Mouse (Mus musculus) neural tube, embryonic 14.5 days (tissue): Measurements from ENCODE around the gene 2410004P03Rik. TPM values are rescaled to one million over a fixed set of nuclear protein-coding genes. Genes with fewer than 3 reads are reported as not detected.

Experiments used
- ATAC-seq: fragments of 200-750 bp; cut with Nextera tagmentation; 2 replicates; pipeline ENCODE4 v1.8.0; 2017; ENCODE audit warnings: low read depth, mild to moderate bottlenecking, moderate TSS enrichment, moderate library complexity
- H3K27ac ChIP-seq: fragments of 300-500 bp; sonication (generic); 2 replicates; pipeline ENCODE4 v1.5.1; 2014; ENCODE audit warnings: low read depth, mild to moderate bottlenecking, control low read depth, low read length, moderate library complexity, mixed read lengths
- H3K27me3 ChIP-seq: fragments of 300-500 bp; sonication (generic); 2 replicates; pipeline ENCODE4 v1.6.1; 2014; ENCODE audit warnings: low read length; ENCODE audit not compliant: control insufficient read depth, insufficient read depth
- H3K36me3 ChIP-seq: fragments of 300-500 bp; sonication (generic); 2 replicates; pipeline ENCODE4 v1.6.1; 2014; ENCODE audit warnings: low read length, mixed read lengths; ENCODE audit not compliant: control insufficient read depth, insufficient read depth
- H3K4me1 ChIP-seq: fragments of 300-500 bp; sonication (generic); 2 replicates; pipeline ENCODE4 v1.6.1; 2014; ENCODE audit warnings: low read length; ENCODE audit not compliant: control insufficient read depth, insufficient read depth
- H3K4me2 ChIP-seq: fragments of 300-500 bp; sonication (generic); 2 replicates; pipeline ENCODE4 v1.6.1; 2014; ENCODE audit warnings: mild to moderate bottlenecking, low read depth, low read length, control low read depth
- H3K4me3 ChIP-seq: fragments of 300-500 bp; sonication (generic); 2 replicates; pipeline ENCODE4 v1.5.1; 2014; ENCODE audit warnings: low read depth, low read length, control low read depth, mixed read lengths
- H3K9ac ChIP-seq: fragments of 300-500 bp; sonication (generic); replicated peaks from 2 replicates; pipeline ENCODE4 v1.6.1; 2014; ENCODE audit warnings: low read depth, mild to moderate bottlenecking, control low read depth, low read length, mixed read lengths
- H3K9me3 ChIP-seq: fragments of 300-500 bp; sonication (generic); 2 replicates; pipeline ENCODE4 v1.6.1; 2016; ENCODE audit warnings: low read length; ENCODE audit not compliant: control insufficient read depth
- WGBS: fragments of 180-500 bp; shearing (Covaris S2); extraction: QIAGEN DNeasy Blood & Tissue Kit; methylation state at CpG from one replicate; pipeline ENCODE4 v1.1.7; 2014; 5-methylcytosine and 5-hydroxymethylcytosine counted together
- polyA plus RNA-seq: library from polyadenylated mRNA; unstranded; fragments of >200 nt; fragmentation: Nextera tagmentation; extraction: Ambion mirVana; gene quantifications from 2 replicates; pipeline ENCODE4 v1.2.1, GENCODE M21; 2014

The 2410004P03Rik gene
- polyA plus RNA-seq, 1 experiment from 2014 or later, result 4.6 TPM

GRCm38 (mm10) chr12:16985778-16986177 is 25.7 kb downstream of the 2410004P03Rik start:
- Histone ChIP-seq H3K9ac (no peak overlapping the region), H3K4me2 (no peak overlapping the region), H3K9me3 (no peaks in the 10 kb centered on the region), H3K36me3 (peaks cover 7% of the 10 kb centered on the region; the same call in 1 of the 2 replicates), H3K4me1 (no peaks in the 10 kb centered on the region), H3K27me3 (no peaks in the 10 kb centered on the region), H3K4me3 (no peak overlapping the region), H3K27ac (no peak overlapping the region)
- no peak for ATAC-seq
- 95% methylated on average over 1 of the region's 1 CpGs for WGBS

- H3K4me3 ChIP-seq, result no peak overlapping the region
- H3K4me1 ChIP-seq, result no peaks in the 10 kb centered on the region
- no peak overlapping the region for H3K4me2 ChIP-seq
- H3K9me3 ChIP-seq, result no peaks in the 10 kb centered on the region
- H3K36me3 ChIP-seq, result peaks cover 53% of the 10 kb centered on the region
- H3K27me3 ChIP-seq, result no peaks in the 10 kb centered on the region
- no peak overlapping the region for H3K9ac ChIP-seq
- no peak overlapping the region for H3K27ac ChIP-seq
- ATAC-seq, result no peak
Observed at GRCm38 (mm10) chr12:16977120-16977519, 34.4 kb downstream of the 2410004P03Rik start.

GRCm38 (mm10) chr12:16966811-16967210 is 44.7 kb downstream of the 2410004P03Rik start:
- H3K36me3 ChIP-seq, result peaks cover 24% of the 10 kb centered on the region
- no peak for ATAC-seq
- H3K9me3 ChIP-seq, result no peaks in the 10 kb centered on the region
- H3K9ac ChIP-seq, result no peak overlapping the region
- H3K4me3 ChIP-seq, result no peak overlapping the region
- H3K4me2 ChIP-seq, result no peak overlapping the region
- no peak overlapping the region for H3K27ac ChIP-seq
- H3K27me3 ChIP-seq, result no peaks in the 10 kb centered on the region
- WGBS, result 97% methylated on average over 2 of the region's 2 CpGs
- no peaks in the 10 kb centered on the region for H3K4me1 ChIP-seq

GRCm38 (mm10) chr12:16963354-16963753 is 48.2 kb downstream of the 2410004P03Rik start:
- no peak overlapping the region for H3K27ac ChIP-seq
- H3K36me3 ChIP-seq, result peaks cover 38% of the 10 kb centered on the region
- H3K9ac ChIP-seq, result no peak overlapping the region
- H3K4me3 ChIP-seq, result no peak overlapping the region
- H3K27me3 ChIP-seq, result no peaks in the 10 kb centered on the region
- H3K4me1 ChIP-seq, result no peaks in the 10 kb centered on the region
- WGBS, result 72% methylated on average over 2 of the region's 2 CpGs
- H3K9me3 ChIP-seq, result no peaks in the 10 kb centered on the region
- no peak overlapping the region for H3K4me2 ChIP-seq
- no peak for ATAC-seq

- 69% methylated on average over 1 of the region's 1 CpGs for WGBS
- no peak for ATAC-seq
- Histone ChIP-seq H3K9me3 (no peaks in the 10 kb centered on the region), H3K36me3 (peaks cover 37% of the 10 kb centered on the region), H3K4me1 (no peaks in the 10 kb centered on the region), H3K27ac (no peak overlapping the region), H3K27me3 (no peaks in the 10 kb centered on the region), H3K4me2 (no peak overlapping the region), H3K9ac (no peak overlapping the region), H3K4me3 (no peak overlapping the region)
Observed at GRCm38 (mm10) chr12:16958851-16959250, 52.7 kb downstream of the 2410004P03Rik start.

Other genes starting within 250 kb of the 2410004P03Rik start
- 1.3 and 1.8 TPM in 2 replicates for gene Greb1, start 210.8 kb downstream of the 2410004P03Rik start, polyA plus RNA-seq
- 28.7 and 32.9 TPM in 2 replicates for gene E2f6, start 200.8 kb downstream of the 2410004P03Rik start, polyA plus RNA-seq
- 17.9 and 20.3 TPM in 2 replicates for gene Rock2, start 116.8 kb downstream of the 2410004P03Rik start, polyA plus RNA-seq
- gene Pqlc3, start 11.3 kb downstream of the 2410004P03Rik start, polyA plus RNA-seq, result 1.5 and 2.0 TPM in 2 replicates
- 2.1 and 2.8 TPM in 2 replicates for gene Kcnf1, start 165.2 kb upstream of the 2410004P03Rik start, polyA plus RNA-seq